Mouse (Mus musculus) kidney, postnatal 36 days (tissue): Measurements from ENCODE around the gene Ppil4.
"Not testable (repeated sequence)": the region's sequence is repeated elsewhere in the genome, so short reads cannot be mapped to it uniquely, and the experiment has no call there.

Source experiments
- DNase-seq, 2 experiments: peaks; one replicate each; pipeline ENCODE4 v3.0.0; 2021 to 2022; ENCODE audit warnings: mixed read lengths in 2 of 2

Gene Ppil4

GRCm38 (mm10) chr10:7792751-7793385, at the start of gene Ppil4, which contains the start of gene Ginm1:
Gene Ppil4, plus strand, starts transcription at chr10:7792891.
Gene Ginm1, minus strand, starts transcription at chr10:7792824.
- peak; percentile 87 to 94 for DNase-seq

- DNase-seq: not testable (repeated sequence)
Measured at GRCm38 (mm10) chr10:7745528-7745927, 47.2 kb upstream of the Ppil4 start.

- no peak for DNase-seq
Measured at GRCm38 (mm10) chr10:7748752-7749151, 43.9 kb upstream of the Ppil4 start.

- no peak for DNase-seq
Measured at GRCm38 (mm10) chr10:7757544-7757943, 35.1 kb upstream of the Ppil4 start.

- peak in 1 of 2 experiments; percentile 3 for DNase-seq
Measured at GRCm38 (mm10) chr10:7772346-7772745, 20.3 kb upstream of the Ppil4 start.

- DNase-seq: no peak
Measured at GRCm38 (mm10) chr10:7772769-7773168, 19.9 kb upstream of the Ppil4 start.

GRCm38 (mm10) chr10:7775421-7775820, 17.3 kb upstream of the Ppil4 start:
- DNase-seq: no peak

GRCm38 (mm10) chr10:7778361-7778760, 14.3 kb upstream of the Ppil4 start:
- DNase-seq: no peak

GRCm38 (mm10) chr10:7779751-7780237, 12.9 kb upstream of the Ppil4 start:
- peak in 1 of 2 experiments; percentile 2 for DNase-seq

- DNase-seq: peak; percentile 94 to 95
Measured at GRCm38 (mm10) chr10:7780238-7781176, 12.2 kb upstream of the Ppil4 start.

GRCm38 (mm10) chr10:7781214-7781613, 11.5 kb upstream of the Ppil4 start:
- no peak for DNase-seq

- no peak for DNase-seq
Measured at GRCm38 (mm10) chr10:7787319-7787718, 5.4 kb upstream of the Ppil4 start.

GRCm38 (mm10) chr10:7792254-7792750, 389 bp upstream of the Ppil4 start:
- DNase-seq: no peak

- DNase-seq: no peak
Measured at GRCm38 (mm10) chr10:7801258-7801657, 8.6 kb downstream of the Ppil4 start.

- DNase-seq: no peak
Measured at GRCm38 (mm10) chr10:7802519-7803140, 9.9 kb downstream of the Ppil4 start.

GRCm38 (mm10) chr10:7809937-7810336, 17.2 kb downstream of the Ppil4 start:
- DNase-seq: peak; percentile 54 to 58

GRCm38 (mm10) chr10:7816476-7816875, 23.8 kb downstream of the Ppil4 start:
- DNase-seq: no peak

GRCm38 (mm10) chr10:7818676-7819075, 26.0 kb downstream of the Ppil4 start:
- DNase-seq: no peak

GRCm38 (mm10) chr10:7819156-7819555, 26.5 kb downstream of the Ppil4 start:
- DNase-seq: no peak

GRCm38 (mm10) chr10:7819603-7820002, 26.9 kb downstream of the Ppil4 start:
- DNase-seq: no peak

- DNase-seq: no peak
Measured at GRCm38 (mm10) chr10:7820171-7820570, 27.5 kb downstream of the Ppil4 start.

GRCm38 (mm10) chr10:7821981-7822380, 29.3 kb downstream of the Ppil4 start:
- no peak for DNase-seq
